Mouse (Mus musculus): ENCODE data around the gene Dnaaf5. TPM values are rescaled to one million over a fixed set of nuclear protein-coding genes. Genes with fewer than 3 reads are reported as not detected.

Dnaaf5 gene
- polyA plus RNA-seq (2015; fragmentation: Nextera tagmentation; extraction: Ambion mirVana), result 3.1 and 3.4 TPM in 2 replicates

DNA sequence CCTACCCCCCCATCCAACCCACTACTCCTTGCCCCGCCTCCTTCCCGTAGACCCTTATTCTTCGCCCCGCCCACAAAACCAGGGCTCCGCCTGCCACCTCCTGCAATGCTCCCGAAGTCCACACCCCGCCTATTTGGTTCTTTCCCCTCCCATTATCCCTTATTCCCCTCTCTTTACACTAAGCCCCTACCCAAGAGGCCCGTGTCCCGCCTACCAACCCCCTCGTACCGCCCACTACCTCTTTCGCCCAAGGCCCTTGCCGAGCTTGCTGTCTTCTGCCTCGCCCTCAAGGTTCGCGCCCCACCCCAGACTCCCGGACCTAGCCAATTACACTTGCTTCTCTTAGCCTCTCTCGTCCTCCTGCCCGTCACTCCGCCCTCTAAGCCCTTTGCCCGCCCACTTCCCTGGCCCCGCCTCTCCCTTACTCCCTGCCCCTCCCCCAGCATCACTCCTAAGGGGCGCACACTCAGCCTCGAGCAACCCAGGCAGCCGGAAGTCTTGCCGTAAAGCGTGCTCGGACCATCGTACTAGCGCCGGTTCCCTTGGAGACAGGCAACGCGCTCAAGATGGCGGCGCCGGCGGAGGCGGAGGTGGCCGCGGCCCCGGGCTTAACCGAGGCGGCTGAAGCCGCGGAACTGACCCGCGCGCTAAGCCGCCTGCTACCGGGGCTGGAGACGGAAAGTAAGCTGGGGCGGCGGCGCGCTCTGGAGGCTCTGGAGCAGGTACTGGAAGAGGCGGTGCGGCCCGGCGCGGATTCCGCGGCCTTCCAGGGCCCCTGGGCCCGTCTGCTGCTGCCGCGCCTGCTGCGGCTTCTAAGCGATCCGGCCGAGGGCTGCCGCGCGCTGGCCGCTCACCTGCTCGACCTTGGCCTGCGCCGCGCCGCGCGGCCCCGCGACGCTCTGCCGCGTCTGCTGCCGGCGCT, at the start of gene Dnaaf5, which contains the start of gene Prkar1b:
TSS of gene Dnaaf5 (plus strand) at position 543 of the 922 bp plus-strand sequence.
TSS of gene Prkar1b (minus strand) at position 321 of the 922 bp plus-strand sequence.
- Histone ChIP-seq H3K27me3 (no peaks in the 10 kb centered on the region), H3K27ac (peak within 1 kb of the TSS; percentile 68), H3K4me3 (peak within 1 kb of the TSS; percentile 92), H3K4me1 (peaks cover 20% of the 10 kb centered on the region), H3K9me3 (replicated peaks) (no peaks in the 10 kb centered on the region), H3K36me3 (ENCODE audit: poor library complexity, severe bottlenecking) (peaks cover 29% of the 10 kb centered on the region), H3K4me2 (peak within 1 kb of the TSS; percentile 98), H3K9ac (peak within 1 kb of the TSS; percentile 82)
- WGBS, result under 1% methylated on average over 69 of the region's 87 CpGs
- peak; percentile 96 for ATAC-seq

DNA sequence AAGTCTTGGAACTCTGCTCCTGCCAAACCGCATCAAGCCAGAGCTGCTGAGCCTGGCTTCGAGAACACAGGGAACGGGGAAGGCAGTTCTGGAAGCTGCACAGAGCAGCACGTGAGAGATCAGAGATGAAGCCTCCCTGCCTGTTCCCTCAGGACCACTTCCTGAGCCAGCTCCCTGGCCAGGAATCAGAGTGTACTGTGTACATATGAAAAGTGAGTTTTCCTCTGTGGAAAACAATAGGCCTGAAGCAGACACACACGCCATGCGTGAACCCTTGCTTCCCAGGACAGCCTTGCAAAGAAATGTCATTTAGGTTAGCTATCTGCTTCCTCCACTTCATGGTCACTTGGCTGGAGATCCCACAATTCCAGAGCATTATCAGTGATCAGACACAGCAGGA, 48.2 kb upstream of the Dnaaf5 start:
- Histone ChIP-seq H3K27me3 (no peaks in the 10 kb centered on the region), H3K4me1 (peaks cover 14% of the 10 kb centered on the region), H3K9ac (no peak overlapping the region), H3K9me3 (replicated peaks) (no peaks in the 10 kb centered on the region; the same call in 1 of the 2 replicates), H3K36me3 (ENCODE audit: poor library complexity, severe bottlenecking) (no peaks in the 10 kb centered on the region), H3K4me2 (no peak overlapping the region), H3K4me3 (no peak overlapping the region), H3K27ac (no peak overlapping the region)
- WGBS, result 83% methylated on average over 6 of the region's 6 CpGs
- ATAC-seq, result no peak

DNA sequence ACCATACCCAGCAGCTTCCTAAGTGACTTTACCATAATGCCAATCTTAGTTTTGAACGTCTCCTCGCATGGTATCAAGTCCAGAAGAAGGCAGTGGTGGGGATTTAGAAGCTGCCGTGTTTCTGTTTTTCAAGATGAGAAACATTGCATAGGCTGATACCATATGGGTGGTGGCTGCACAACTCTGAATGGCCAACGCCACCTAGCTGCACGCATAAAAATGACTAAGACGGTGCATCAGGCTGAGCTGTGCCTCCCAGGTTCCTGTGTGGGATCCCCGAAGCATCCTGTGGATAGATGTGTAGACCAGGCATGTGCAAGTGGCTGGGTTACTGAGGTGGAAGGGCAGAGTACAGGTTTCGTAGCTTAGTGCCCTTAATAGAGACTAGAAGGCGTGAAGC, 42.2 kb upstream of the Dnaaf5 start:
- H3K4me2 ChIP-seq, result no peak overlapping the region
- ATAC-seq, result no peak
- H3K27me3 ChIP-seq, result no peaks in the 10 kb centered on the region
- no peaks in the 10 kb centered on the region; the same call in 1 of the 2 replicates for H3K9me3 ChIP-seq (replicated peaks)
- H3K4me3 ChIP-seq, result no peak overlapping the region
- H3K4me1 ChIP-seq, result peaks cover 9% of the 10 kb centered on the region; the same call in 1 of the 2 replicates
- H3K36me3 ChIP-seq (ENCODE audit: poor library complexity, severe bottlenecking), result no peaks in the 10 kb centered on the region
- H3K27ac ChIP-seq, result no peak overlapping the region
- WGBS, result 79% methylated on average over 9 of the region's 9 CpGs
- H3K9ac ChIP-seq, result no peak overlapping the region

DNA sequence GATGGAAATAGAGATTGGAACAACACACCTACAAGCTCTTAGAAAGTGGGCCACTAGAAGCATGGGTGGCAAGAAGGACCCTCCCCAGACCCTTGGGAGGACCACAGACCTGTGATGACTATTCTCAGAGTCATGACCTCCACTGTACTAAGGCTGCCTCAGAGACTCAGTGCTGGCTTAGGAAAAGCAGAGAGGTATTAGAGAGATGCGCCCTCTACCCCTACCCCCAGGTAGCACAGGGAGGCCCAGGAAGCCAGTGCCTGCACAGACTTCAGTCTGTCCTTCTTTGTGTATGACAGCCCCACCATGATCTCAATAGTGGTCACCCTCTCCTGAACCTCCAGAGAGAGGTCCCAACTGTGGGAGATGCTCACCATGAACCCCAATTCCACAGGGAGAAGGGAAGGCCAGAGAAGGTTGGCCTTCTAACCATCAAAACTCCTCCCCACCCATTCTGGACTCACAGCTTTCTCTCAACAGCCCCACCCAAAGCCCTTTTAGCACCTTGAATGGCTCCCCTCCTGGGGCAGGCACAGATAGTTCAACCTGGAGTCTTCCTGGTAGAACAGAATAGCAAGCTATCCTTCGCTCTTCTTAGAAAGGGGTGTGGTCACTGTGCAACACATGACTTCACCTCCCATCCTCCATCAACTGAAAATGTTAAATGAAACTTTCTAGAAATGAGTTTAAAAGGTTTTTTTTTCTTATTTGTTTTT, 39.7 kb upstream of the Dnaaf5 start:
- Histone ChIP-seq H3K27me3 (no peaks in the 10 kb centered on the region), H3K4me1 (peaks cover 14% of the 10 kb centered on the region; the same call in 1 of the 2 replicates), H3K9me3 (replicated peaks) (no peaks in the 10 kb centered on the region), H3K4me2 (no peak overlapping the region), H3K9ac (no peak overlapping the region), H3K4me3 (no peak overlapping the region), H3K27ac (no peak overlapping the region), H3K36me3 (ENCODE audit: poor library complexity, severe bottlenecking) (no peaks in the 10 kb centered on the region)
- ATAC-seq, result no peak
- WGBS, result 87% methylated on average over 2 of the region's 2 CpGs

DNA sequence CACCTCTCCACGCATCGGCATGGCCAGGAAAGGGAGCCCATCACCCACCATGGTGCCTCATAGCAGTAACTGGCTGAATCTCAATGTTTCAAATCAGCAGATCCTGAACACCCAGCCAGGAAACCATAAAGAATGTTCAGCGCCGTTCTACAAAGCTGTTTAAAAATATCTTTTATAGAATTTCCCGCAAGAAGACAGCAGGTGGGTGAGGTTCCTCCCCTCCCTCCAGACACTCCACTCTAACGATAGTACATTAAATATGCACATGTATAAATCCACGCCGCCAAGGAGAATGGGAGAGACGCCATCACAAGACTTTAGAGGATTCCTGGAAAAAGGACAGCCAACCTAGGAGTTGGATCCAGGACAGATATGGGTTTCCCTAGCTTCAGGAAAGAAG, 38.0 kb upstream of the Dnaaf5 start:
- no peak for ATAC-seq
- no peak overlapping the region for H3K4me3 ChIP-seq
- WGBS, result 60% methylated on average over 9 of the region's 9 CpGs
- H3K9ac ChIP-seq, result no peak overlapping the region
- H3K27me3 ChIP-seq, result no peaks in the 10 kb centered on the region
- no peaks in the 10 kb centered on the region for H3K9me3 ChIP-seq (replicated peaks)
- H3K36me3 ChIP-seq (ENCODE audit: poor library complexity, severe bottlenecking), result no peaks in the 10 kb centered on the region
- H3K4me1 ChIP-seq, result peaks cover 14% of the 10 kb centered on the region; the same call in 1 of the 2 replicates
- no peak overlapping the region; the same call in 1 of the 2 replicates for H3K27ac ChIP-seq
- H3K4me2 ChIP-seq, result no peak overlapping the region

DNA sequence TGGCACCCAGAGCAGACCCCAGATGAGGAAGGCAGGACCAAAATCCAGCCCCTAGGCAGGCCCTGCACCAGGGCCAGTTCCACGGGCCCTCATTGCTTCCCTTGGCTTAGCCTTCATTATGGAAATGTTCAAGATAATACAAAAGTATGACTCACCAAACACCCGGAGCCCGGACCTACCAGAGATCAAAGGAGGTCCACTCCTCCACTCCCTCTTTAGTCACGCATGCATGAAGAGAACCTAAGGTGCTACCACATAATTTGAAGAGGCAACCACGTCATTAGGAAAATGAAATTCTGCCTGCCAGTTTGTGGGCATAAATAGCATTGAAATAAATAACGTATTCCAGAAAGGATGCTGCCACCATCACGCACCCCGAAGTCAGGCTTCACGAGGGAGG, 37.6 kb upstream of the Dnaaf5 start:
- Histone ChIP-seq H3K4me2 (no peak overlapping the region), H3K27ac (no peak overlapping the region; the same call in 1 of the 2 replicates), H3K4me3 (no peak overlapping the region), H3K9ac (no peak overlapping the region), H3K27me3 (no peaks in the 10 kb centered on the region), H3K4me1 (peaks cover 14% of the 10 kb centered on the region; the same call in 1 of the 2 replicates), H3K36me3 (ENCODE audit: poor library complexity, severe bottlenecking) (no peaks in the 10 kb centered on the region), H3K9me3 (replicated peaks) (no peaks in the 10 kb centered on the region)
- WGBS, result 72% methylated on average over 9 of the region's 9 CpGs
- no peak for ATAC-seq

DNA sequence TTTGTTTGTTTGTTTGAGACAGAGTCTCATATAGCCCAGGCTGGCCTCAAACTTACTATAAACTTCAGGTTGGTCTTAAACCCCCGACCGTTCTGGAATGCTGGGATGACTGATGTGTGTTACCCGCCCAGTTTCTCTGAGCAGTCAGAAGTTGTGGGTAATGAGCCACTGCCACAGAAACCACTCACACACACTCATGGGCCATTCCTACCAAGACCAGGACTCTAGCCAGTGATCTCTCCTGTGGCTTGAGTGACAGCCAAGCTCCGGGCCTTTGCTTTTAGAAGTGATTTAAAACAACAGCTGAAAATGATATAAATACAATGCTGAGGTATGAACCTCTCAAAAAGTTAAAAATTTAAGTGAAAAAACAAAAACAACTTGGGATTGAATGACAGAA, 35.1 kb upstream of the Dnaaf5 start:
- H3K27me3 ChIP-seq, result no peaks in the 10 kb centered on the region
- H3K9ac ChIP-seq, result no peak overlapping the region
- no peak overlapping the region for H3K4me3 ChIP-seq
- 85% methylated on average over 4 of the region's 4 CpGs for WGBS
- H3K36me3 ChIP-seq (ENCODE audit: poor library complexity, severe bottlenecking), result no peaks in the 10 kb centered on the region
- no peak overlapping the region for H3K27ac ChIP-seq
- H3K9me3 ChIP-seq (replicated peaks), result no peaks in the 10 kb centered on the region
- H3K4me1 ChIP-seq, result peaks cover 14% of the 10 kb centered on the region; the same call in 1 of the 2 replicates
- ATAC-seq, result no peak
- no peak overlapping the region for H3K4me2 ChIP-seq

DNA sequence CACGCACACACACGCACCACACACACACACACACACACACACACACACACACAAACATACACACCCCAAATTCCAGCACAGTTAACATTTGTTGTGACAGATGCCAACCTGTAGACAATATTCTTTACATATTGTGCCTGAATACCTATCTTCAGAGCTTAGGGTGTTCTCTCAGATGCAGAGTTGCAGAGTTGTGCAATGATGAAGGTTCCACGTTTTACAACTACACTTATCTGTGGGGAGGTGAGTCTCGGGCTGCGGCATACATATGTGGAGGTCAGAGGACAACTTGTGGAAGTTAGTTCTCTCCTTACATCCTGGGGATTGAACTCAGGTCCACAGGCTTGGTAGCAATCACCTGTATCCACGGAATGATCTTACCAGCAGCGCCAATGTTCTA, 34.5 kb upstream of the Dnaaf5 start:
- no peaks in the 10 kb centered on the region for H3K9me3 ChIP-seq (replicated peaks)
- no peak overlapping the region for H3K4me3 ChIP-seq
- H3K36me3 ChIP-seq (ENCODE audit: poor library complexity, severe bottlenecking), result no peaks in the 10 kb centered on the region
- no peaks in the 10 kb centered on the region for H3K27me3 ChIP-seq
- peaks cover 14% of the 10 kb centered on the region; the same call in 1 of the 2 replicates for H3K4me1 ChIP-seq
- no peak overlapping the region for H3K27ac ChIP-seq
- 93% methylated on average over 7 of the region's 7 CpGs for WGBS
- ATAC-seq, result no peak
- no peak overlapping the region for H3K4me2 ChIP-seq
- no peak overlapping the region for H3K9ac ChIP-seq

DNA sequence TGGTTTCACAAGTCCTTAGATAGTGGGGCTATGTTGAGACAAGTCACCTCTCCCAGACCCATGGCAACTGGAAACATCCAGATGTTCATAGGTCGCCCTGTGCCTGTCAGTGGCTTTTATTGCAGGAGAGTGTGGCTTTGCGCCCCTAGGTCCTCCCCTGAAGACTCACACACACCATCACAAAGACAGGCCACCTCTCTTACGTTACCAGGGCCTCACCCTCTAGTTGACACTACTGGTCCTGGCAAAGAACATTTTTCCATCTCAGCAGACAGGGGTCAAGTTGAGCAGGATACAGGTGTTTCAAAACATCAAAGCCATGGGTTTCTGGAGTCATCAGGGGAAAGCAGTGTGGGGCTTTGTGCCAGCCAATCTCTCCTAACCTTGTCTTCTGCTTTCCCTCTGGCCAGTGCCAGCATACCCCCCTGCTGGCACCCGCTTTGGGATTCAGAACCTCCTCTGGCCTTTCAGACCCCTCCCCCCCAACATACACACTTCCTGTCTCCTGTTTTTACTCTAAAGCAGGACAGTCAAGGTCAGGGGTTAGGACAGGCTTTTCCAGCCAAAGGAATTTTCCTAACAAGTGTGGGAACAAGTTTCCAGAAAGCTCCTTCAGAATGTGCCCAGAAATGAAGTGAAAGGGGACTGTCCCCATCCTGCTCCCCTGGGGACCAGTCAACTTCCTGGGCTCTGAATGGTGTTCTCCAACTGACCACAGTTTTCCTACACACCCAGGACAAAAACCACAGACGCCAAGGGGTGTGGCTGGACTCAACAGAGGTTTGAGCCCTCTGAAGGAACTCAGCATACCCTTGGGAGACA, 31.7 kb upstream of the Dnaaf5 start:
- no peak overlapping the region for H3K27ac ChIP-seq
- ATAC-seq, result no peak
- H3K27me3 ChIP-seq, result no peaks in the 10 kb centered on the region
- H3K9ac ChIP-seq, result no peak overlapping the region
- 77% methylated on average over 5 of the region's 5 CpGs for WGBS
- 0 out of 2 replicates have a peak, but pooled peaks cover 5% of the 10 kb centered on the region for H3K4me1 ChIP-seq
- H3K4me3 ChIP-seq, result no peak overlapping the region
- no peak overlapping the region for H3K4me2 ChIP-seq
- H3K36me3 ChIP-seq (ENCODE audit: poor library complexity, severe bottlenecking), result no peaks in the 10 kb centered on the region
- 0 out of 2 replicates have a peak, but pooled peaks cover 3% of the 10 kb centered on the region for H3K9me3 ChIP-seq (replicated peaks)

DNA sequence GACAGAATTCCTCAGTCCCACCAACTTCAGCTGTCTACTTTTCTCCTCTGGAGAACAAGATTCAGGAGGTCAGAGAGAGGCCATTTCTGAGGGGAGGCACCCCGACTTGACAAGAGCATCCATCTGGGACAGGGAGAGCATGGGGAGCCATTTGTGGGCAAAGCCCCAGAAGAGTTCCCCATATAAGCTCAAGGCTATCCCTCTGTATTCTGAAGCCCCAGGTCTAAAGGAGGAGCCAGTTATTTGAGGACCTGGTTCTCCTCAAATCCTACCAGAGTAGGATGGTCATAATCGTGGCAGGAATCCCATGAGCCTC, 31.1 kb upstream of the Dnaaf5 start:
- Histone ChIP-seq H3K4me2 (no peak overlapping the region), H3K9me3 (replicated peaks) (0 out of 2 replicates have a peak, but pooled peaks cover 3% of the 10 kb centered on the region), H3K27ac (no peak overlapping the region), H3K27me3 (no peaks in the 10 kb centered on the region), H3K9ac (no peak overlapping the region), H3K36me3 (ENCODE audit: poor library complexity, severe bottlenecking) (no peaks in the 10 kb centered on the region), H3K4me1 (0 out of 2 replicates have a peak, but pooled peaks cover 2% of the 10 kb centered on the region), H3K4me3 (no peak overlapping the region)
- WGBS, result 72% methylated on average over 2 of the region's 2 CpGs
- ATAC-seq, result no peak

DNA sequence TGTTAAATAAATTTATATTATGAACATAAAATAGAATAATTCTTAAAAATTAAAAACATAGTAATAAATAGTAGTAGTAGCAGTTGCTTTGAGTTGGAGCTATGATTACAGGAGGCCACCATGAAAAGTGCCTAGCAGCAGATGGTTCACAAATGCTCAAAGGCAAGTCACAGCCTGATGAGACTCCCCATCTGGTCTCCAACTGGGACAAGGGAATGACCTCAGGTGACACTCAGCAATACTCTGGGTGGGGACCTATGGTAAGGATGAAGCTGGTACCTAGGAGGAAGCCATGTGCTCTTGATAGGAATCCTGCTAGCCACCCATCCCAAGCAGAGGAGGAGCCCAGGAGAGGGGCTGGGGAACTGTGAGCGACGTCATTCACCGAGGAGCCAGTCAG, 24.3 kb upstream of the Dnaaf5 start:
- H3K9ac ChIP-seq, result no peak overlapping the region
- peaks cover 11% of the 10 kb centered on the region; the same call in 1 of the 2 replicates for H3K4me1 ChIP-seq
- no peak overlapping the region; the same call in 1 of the 2 replicates for H3K27ac ChIP-seq
- no peaks in the 10 kb centered on the region for H3K36me3 ChIP-seq (ENCODE audit: poor library complexity, severe bottlenecking)
- no peak for ATAC-seq
- no peak overlapping the region for H3K4me3 ChIP-seq
- peaks cover 10% of the 10 kb centered on the region for H3K27me3 ChIP-seq
- 71% methylated on average over 3 of the region's 3 CpGs for WGBS
- H3K9me3 ChIP-seq (replicated peaks), result 0 out of 2 replicates have a peak, but pooled peaks cover 3% of the 10 kb centered on the region
- no peak overlapping the region for H3K4me2 ChIP-seq
